Mouse (Mus musculus): ENCODE data around the gene P2rx3. TPM values are rescaled to one million over a fixed set of nuclear protein-coding genes. Genes with fewer than 3 reads are reported as not detected.

P2rx3 gene
- total RNA-seq, 2 experiments from 2014 or later, result 0.10 to 0.92 TPM

DNA sequence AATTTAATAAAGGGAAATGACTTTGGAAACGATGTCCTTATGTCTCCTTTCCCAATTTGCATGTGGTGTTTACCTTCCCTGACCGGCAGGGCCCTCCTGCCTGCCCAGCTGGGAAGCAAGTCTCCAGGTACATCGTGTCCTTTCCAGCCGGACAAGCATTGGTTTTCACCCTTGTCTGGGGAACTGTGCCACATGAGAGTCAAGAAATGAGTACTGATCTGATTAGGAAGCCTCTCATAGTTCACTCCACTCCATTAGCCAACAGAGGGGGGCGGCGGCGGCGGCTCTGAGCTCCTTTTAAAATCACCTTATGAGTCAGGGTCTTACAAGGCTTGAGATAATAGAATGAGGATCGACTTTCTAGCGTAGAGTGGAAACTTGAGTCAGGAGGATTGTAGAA is 9.8 kb upstream of the P2rx3 start:
- no peak for ATAC-seq (replicated peaks; ENCODE audit: poor library complexity, severe bottlenecking)

DNA sequence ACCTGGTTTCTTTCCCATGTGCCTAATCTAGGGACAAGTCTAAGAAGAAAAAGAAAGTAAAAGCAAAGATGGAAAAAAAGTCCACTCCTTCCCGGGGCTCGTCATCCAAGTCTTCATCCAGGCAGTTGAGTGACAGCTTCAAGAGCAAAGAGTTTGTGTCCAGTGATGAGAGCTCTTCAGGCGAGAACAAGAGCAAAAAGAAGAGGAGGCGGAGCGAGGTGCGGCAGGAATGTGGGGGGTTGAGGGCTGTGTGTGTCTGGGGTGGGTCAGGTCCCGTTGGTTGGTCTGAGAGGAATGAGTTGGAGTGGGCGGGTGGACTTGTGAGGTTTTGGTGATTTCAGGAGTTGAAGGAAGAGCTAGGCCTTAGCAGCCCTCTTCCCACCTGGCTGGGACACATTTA is 9.0 kb upstream of the P2rx3 start:
- ATAC-seq (replicated peaks; ENCODE audit: poor library complexity, severe bottlenecking), result no peak

DNA sequence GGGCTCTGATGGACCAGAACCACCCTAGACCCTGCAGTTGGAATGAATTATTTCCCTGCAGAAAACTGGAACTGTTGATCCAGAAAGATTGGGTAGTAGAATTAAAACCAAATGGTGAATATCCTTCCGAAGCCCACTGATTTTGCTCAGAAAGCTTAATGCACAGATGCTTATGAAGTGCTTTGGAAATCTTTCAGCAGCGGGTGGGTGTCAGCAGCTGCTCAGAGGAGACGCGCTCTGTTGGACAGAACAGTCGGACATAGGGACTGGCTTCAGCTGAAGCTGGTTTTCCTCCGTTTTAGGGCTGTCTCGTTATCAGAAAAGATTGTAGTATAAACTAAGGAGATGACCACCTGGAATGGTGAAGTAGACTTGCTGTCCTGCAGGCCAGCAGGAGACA is 6.4 kb upstream of the P2rx3 start:
- no peak for ATAC-seq (replicated peaks; ENCODE audit: poor library complexity, severe bottlenecking)

DNA sequence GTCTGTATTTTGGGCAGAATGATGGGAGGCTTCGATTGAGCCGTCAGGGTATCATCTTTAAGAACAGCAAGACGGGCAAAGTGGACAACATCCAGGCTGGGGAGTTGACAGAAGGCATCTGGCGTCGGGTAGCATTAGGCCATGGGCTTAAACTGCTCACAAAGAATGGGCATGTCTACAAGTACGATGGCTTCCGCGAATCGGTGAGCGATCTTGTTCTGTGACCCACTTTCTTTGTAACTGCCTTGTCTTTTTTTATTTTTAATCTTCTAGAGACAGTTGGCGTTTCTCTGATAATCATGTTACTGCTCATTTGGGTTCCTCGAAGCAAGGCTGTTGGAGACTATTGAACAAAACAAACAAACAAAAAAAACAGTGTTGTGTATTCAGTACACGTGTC is 1.1 kb upstream of the P2rx3 start:
- ATAC-seq (replicated peaks; ENCODE audit: poor library complexity, severe bottlenecking), result no peak

DNA sequence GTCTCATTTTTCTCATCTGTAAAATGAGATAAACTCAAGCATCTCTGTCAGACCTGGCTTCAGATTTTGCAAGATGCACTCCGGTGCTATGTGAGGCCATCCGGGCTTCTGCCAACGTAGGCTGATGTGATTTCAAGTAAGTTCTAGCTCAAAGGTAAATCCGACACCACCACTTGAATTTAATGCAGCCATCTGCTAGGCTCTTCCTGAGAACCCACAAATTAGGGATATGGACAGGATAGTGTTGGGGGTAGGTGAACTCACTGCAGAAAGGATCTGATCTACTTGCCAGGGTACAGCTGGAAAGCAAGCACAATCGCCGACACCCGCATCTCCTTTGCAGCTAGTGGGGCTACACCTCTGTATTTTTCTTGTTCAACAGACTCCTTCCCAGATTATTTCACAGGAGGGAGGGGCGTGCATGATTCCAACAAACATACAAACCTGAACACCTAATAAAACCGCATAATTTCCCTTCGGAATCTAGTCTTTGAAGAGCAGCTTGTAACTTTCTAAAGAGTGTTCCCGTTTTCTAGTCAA is 685 bp downstream of the P2rx3 start:
- no peak for ATAC-seq (replicated peaks; ENCODE audit: poor library complexity, severe bottlenecking)

GRCm38 (mm10) chr2:85034169-85034568 is 3.1 kb downstream of the P2rx3 start:
- peak; percentile 72 for ATAC-seq (replicated peaks; ENCODE audit: poor library complexity, severe bottlenecking)

DNA sequence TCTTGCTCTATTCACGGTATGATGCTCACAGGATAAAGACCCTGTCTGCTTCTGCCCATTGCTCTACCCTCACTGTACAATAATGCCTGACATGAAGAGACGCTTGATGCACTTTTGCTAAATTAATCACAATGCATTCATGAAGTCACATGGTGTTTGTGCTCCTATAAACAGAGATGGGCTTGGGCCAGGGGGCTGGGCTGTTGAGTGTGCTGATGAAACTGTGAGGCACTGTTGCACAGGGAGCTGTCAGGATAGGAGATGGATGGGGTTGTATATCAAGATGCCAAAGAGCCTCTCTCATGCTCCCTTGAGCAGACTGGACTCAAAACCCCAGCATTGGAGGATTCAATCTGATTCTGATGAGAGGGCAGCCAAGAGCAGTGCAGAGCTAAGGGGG is 4.1 kb downstream of the P2rx3 start:
- no peak for ATAC-seq (replicated peaks; ENCODE audit: poor library complexity, severe bottlenecking)

DNA sequence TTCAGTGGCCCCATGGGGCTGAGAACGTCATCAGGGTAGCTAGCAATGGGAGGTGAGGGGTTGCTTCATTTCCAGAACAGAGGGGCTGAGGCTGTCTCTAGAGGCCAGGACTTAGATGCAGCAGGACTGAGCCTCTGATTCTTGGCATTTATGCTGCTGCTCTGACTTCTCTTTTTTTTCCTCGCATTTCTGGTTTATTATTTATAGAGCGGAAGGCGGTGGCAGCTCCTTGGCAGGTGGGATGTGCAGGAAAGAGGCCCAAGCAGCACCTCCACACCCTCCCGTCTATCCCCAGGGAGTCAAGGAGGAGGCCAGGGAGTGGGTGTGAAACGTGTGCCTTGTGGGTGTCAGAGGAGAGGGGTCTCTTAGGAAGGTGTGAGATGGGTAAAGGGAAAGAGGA is 6.3 kb downstream of the P2rx3 start:
- peak; percentile 6; the same call in 1 of the 2 replicates for ATAC-seq (replicated peaks; ENCODE audit: poor library complexity, severe bottlenecking)

GRCm38 (mm10) chr2:85029897-85030296 is 7.4 kb downstream of the P2rx3 start:
- ATAC-seq (replicated peaks; ENCODE audit: poor library complexity, severe bottlenecking), result no peak

GRCm38 (mm10) chr2:85027281-85027680 is 10.0 kb downstream of the P2rx3 start:
- peak; percentile 72 for ATAC-seq (replicated peaks; ENCODE audit: poor library complexity, severe bottlenecking)

DNA sequence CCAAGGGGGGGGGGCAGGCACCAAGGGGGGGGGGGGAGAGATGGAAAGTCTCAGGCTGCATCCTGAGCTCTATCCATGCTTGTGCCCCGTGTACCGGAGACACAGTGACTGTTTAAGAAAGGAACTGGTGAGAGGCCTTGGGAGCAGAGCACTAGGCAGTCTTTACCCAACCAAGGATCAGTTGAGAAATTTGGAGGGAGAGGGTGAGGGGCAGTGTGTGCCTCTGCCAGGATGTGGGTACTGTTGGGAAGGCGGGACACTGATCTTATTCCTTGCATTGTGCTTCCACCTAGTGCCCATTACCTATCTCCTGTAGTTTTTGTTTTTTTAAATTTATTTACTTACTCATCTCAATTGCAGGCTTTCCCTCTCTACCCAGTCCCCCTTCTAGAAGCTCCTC is 11.1 kb downstream of the P2rx3 start:
- ATAC-seq (replicated peaks; ENCODE audit: poor library complexity, severe bottlenecking), result peak; percentile 51

DNA sequence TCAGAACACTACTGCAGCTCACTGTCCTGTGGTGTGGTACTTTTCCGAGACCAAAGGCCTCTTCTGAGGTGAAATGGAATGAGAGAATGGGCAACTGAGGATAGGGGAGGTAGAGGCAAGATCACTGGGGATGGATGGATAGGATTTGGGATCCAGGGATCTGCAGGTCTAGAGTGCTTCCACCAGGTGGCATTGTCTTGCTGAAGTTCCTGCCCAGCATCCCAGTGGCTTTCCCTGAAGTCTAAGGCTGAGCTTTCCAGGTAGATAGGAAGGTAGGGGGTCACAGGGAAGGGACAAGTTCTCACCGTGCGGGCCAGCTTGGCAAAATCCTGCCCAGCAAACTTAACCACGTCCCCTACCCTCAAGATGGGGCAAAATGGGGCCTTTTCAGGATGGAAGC is 15.2 kb downstream of the P2rx3 start:
- 0 out of 2 replicates have a peak, but pooled peaks have one; percentile 27 for ATAC-seq (replicated peaks; ENCODE audit: poor library complexity, severe bottlenecking)

GRCm38 (mm10) chr2:85014588-85014982 is 22.7 kb downstream of the P2rx3 start:
- peak; percentile 68 for ATAC-seq (replicated peaks; ENCODE audit: poor library complexity, severe bottlenecking)

GRCm38 (mm10) chr2:85013826-85014587 is 23.3 kb downstream of the P2rx3 start:
- peak; percentile 18; the same call in 1 of the 2 replicates for ATAC-seq (replicated peaks; ENCODE audit: poor library complexity, severe bottlenecking)

- no peak for ATAC-seq (replicated peaks; ENCODE audit: poor library complexity, severe bottlenecking)
Observed at GRCm38 (mm10) chr2:85012679-85013078, 24.6 kb downstream of the P2rx3 start.

DNA sequence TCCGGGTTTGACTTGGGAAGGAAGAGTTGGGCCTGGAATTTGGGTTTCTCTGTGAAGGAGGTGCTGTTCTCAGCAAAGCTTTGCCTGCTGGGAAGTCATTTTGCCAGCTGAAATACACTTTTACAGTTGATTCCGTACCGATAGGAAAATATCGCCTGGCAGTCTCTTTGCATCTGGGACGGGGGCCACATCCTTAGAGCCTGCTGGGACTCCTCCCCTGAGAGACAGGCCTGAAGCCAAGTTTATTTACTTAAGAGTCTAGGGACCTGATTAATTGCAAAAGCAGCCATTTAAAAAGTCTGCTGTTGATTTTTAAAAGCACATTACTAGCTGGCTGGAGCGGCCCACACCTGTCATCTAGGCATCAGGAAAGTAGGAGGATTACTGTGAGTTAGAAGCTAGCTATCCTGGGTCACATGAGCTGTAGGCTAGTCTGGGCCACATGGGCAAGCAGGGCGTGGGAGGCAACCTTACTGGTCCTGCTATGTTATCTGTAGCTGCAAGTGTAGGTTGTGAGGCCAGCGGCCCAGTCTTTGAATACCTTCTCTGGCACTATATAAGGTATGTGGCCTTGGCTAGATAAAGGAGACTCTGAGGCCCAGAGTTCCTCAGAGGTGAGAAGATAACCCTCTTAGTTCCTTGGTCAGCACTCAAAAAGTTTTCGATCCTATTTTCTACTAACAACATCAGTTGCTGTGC is 25.2 kb downstream of the P2rx3 start:
- no peak for ATAC-seq (replicated peaks; ENCODE audit: poor library complexity, severe bottlenecking)

GRCm38 (mm10) chr2:85009212-85009611 is 28.1 kb downstream of the P2rx3 start:
- ATAC-seq (replicated peaks; ENCODE audit: poor library complexity, severe bottlenecking), result no peak

- peak; percentile 89 for ATAC-seq (replicated peaks; ENCODE audit: poor library complexity, severe bottlenecking)
Observed at GRCm38 (mm10) chr2:85007729-85008128, 29.5 kb downstream of the P2rx3 start.

- ATAC-seq (replicated peaks; ENCODE audit: poor library complexity, severe bottlenecking), result no peak
Observed at GRCm38 (mm10) chr2:85006600-85006999, 30.7 kb downstream of the P2rx3 start.

DNA sequence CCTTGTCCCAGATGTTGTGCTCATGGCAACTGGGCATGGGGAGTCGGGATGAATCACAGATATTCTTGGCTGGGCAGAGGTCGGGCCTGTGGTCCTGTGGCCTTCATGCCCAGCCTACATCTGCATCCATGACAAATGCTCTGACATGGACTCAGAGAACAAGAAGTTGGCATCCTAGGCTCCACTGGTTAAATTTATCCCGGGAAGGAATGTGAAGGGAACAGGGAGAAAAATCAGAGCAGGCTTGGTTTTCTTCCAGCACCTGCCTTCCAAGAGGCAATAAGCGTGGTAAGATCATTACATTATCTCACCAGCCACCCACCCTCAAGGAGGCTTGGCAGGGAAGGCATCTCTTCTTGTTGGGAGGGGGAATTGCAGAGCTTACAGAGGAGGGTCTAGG is 32.9 kb downstream of the P2rx3 start:
- no peak for ATAC-seq (replicated peaks; ENCODE audit: poor library complexity, severe bottlenecking)

GRCm38 (mm10) chr2:85002575-85002974 is 34.7 kb downstream of the P2rx3 start:
- no peak for ATAC-seq (replicated peaks; ENCODE audit: poor library complexity, severe bottlenecking)

DNA sequence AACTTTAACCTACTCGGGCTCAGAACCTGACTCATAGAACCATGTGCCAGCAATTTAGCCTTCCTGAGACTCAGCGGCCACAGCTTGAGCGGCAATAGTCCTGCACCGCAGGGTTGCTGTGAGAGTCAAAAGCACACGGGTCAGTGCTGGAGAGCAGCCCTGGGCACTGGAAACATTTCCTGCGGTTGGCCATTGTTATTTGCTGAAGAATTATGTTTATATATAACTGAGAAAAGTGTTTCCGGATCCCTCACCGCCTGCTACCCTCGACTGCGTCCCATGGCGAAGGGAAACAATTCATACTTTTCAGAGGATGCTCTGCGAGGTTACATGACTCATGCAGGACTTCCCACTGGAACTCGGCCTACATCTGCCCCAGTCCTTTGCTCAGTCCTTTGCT is 35.8 kb downstream of the P2rx3 start:
- ATAC-seq (replicated peaks; ENCODE audit: poor library complexity, severe bottlenecking), result no peak
